Mouse (Mus musculus) cerebellum, adult 8-10 months (tissue): ENCODE results near the gene Prdx2.
A peak's percentile ranks its signal among the peaks of the same experiment; 100 is the strongest.

Experiments used
- DNase-seq: peaks from one replicate; pipeline ENCODE4 v3.0.0; 2022

The Prdx2 gene

GRCm38 (mm10) chr8:84979599-84980421 is 10.4 kb downstream of the Prdx2 start:
- peak; percentile 85 for DNase-seq

DNA sequence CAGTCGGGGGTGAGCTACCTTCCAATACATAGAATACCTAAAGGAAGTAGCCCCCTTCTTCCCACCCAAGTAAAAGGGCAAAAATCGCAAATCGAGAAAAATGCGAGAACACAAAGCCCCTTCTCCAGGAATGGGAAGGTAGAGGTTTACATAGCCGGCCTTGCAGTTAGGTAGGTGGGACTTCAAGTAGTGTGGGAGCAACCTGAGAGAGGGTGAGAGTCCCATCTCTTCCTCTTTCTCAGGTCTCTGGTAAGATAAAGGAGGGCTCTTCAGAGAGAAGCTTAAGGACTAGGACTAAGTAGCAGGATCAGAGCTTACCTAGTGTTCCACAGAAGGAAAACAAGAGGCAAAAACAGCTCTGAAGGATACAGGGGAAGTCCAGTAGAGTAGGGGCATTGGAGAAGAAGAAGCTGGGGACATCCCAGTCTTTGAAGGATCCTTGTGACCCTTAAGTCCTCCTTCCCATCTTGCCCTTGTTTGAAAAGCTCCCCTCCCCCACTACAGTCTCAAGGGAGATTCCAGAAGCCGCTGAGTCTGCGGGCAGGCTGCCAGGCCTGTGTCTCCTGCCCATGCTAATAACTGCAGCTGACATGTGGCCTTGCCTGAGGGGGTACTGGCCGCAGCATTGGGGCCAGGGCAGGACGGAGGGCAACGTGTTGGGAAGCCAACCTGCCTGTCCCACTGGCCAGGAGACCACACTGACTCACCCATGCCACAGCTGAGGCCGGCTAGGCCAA is 11.4 kb downstream of the Prdx2 start:
- DNase-seq = no peak

DNA sequence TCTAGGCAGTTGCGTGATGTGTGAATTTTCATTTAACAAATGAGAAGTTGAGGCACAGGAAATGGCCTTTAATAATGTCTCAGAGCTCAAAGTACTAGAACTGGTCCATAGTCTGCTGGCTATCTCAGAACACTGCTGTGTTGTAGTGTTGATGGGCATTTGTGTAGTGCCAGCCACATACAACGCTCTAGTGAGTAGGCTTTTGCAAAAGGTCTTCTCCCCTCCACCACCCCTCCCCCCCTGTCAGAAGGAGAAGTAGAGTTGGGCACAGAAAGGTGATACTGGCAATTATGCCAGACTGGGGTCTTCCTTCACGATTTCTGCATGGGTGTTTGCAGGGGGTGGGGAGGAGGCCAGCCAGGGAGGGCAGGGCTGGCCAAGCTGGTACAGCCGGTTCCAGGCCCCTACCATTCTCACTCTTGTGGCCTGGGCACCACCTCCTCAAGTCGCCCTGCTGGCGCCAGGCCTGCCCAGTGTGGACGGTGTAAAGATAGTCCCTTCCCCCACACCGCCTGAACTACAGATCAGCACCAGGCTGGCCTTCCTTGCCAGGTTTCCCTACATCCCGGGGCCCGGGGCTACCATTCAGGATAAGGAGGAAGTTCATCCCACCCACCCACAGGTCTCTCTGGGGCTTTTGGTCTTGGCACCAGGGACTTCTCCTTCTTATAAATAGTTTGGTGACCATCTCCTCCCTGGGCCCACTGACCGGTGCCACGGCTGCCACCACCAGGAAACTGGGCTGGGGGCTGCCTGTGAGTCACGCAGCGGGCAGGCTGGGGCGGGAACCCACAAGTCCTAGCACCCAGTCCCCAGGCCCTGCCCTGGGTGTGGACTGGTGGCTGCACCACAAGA is 12.5 kb downstream of the Prdx2 start:
- DNase-seq = no peak

DNA sequence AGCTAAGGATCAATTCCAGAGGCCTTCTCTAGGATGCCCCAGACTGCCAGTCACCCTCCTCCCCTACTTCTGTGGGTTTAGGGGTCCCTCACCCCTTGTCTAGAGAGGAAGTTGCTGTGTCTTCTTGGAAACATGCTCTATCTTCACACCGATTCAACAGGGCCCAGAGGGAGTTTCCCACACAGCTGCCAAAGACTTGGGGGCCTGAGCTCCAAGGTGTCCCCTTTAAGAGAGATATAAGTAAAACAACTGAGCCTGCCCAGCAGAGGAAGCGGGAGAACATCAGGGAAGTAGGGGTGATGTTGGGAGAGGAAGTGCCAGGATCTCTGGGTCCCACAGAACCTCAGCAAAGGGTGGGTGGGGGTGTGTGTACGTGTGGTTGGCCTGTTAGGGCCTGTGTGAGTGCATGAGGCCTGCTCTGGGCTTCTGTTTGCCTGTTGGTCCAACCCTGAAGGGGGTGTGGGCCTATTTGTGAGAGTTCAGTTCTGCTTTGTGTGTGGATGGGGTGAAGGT is 13.2 kb downstream of the Prdx2 start:
- DNase-seq = no peak

- no peak for DNase-seq
Measured at GRCm38 (mm10) chr8:84984294-84985048, 15.1 kb downstream of the Prdx2 start.

GRCm38 (mm10) chr8:84985049-84985683 is 15.8 kb downstream of the Prdx2 start:
- no peak for DNase-seq

- DNase-seq = peak; percentile 90
Measured at GRCm38 (mm10) chr8:84985684-84986378, 16.4 kb downstream of the Prdx2 start.

GRCm38 (mm10) chr8:84986379-84986945 is 17.1 kb downstream of the Prdx2 start:
- no peak for DNase-seq

DNA sequence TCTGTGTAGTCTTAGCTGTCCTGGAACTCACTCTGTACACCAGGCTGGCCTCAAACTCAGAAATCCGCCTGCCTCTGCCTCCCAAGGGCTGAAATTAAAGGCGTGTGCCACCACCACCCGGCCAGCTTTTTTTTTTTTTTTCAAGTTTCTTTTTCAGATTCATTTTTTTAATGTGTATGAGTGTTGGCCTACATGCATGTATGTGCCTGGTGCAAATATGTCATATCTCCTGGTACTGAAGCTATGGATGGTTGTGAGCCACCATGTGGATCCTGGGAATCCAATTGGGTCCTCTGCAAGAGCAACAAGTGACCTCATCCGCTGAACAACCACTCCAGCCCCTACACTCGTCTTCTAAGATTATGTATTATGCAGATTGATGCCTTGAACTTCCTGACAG is 18.0 kb downstream of the Prdx2 start:
- DNase-seq = no peak

- DNase-seq = no peak
Measured at GRCm38 (mm10) chr8:84987903-84988302, 18.5 kb downstream of the Prdx2 start.

GRCm38 (mm10) chr8:84989311-84989731 is 19.9 kb downstream of the Prdx2 start:
- peak; percentile 48 for DNase-seq

- DNase-seq = peak; percentile 91
Measured at GRCm38 (mm10) chr8:84989810-84990209, 20.4 kb downstream of the Prdx2 start.

- DNase-seq = peak; percentile 96
Measured at GRCm38 (mm10) chr8:84990349-84990748, 21.0 kb downstream of the Prdx2 start, which contains the start of gene Hook2. TSS of gene Hook2 (plus strand) at chr8:84990603.

- DNase-seq = no peak
Measured at GRCm38 (mm10) chr8:84990836-84991235, 21.4 kb downstream of the Prdx2 start.

GRCm38 (mm10) chr8:84994375-84994774 is 25.0 kb downstream of the Prdx2 start:
- DNase-seq = no peak

DNA sequence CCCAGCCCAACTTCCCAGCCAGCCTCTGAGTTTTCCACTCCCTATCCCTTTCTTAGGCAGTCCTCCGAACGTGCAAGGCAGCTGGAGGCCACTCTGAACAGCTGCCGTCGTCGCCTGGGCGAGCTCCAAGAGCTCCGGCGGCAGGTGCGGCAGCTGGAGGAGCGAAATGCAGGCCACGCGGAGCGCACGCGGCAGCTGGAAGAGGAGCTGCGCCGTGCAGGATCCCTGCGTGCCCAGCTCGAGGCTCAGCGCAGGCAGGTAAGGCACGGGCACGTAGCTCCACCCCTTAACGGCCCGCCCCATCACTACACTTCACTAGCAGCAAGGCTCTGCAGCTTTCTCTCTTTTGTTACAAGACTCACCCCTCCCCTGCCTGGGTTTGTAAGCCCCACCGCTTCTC is 26.3 kb downstream of the Prdx2 start:
- DNase-seq = no peak

DNA sequence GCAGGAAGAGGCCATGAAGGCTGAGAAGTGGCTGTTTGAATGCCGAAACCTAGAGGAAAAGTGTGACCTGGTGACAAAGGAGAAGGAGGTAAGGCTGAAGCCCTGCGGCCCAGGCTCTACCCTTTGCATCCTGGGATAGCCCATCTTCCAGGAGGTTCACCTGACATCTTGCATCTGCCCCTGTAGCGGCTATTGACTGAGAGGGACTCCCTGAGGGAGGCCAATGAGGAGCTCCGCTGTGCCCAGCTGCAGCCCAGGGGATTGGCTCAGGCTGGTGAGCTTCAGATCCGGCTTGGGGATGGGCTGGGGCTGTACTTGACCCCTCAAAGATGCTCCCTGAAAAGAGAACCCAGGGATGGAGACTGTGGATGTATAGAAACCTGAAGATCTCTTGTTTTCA is 27.6 kb downstream of the Prdx2 start:
- DNase-seq = no peak

DNA sequence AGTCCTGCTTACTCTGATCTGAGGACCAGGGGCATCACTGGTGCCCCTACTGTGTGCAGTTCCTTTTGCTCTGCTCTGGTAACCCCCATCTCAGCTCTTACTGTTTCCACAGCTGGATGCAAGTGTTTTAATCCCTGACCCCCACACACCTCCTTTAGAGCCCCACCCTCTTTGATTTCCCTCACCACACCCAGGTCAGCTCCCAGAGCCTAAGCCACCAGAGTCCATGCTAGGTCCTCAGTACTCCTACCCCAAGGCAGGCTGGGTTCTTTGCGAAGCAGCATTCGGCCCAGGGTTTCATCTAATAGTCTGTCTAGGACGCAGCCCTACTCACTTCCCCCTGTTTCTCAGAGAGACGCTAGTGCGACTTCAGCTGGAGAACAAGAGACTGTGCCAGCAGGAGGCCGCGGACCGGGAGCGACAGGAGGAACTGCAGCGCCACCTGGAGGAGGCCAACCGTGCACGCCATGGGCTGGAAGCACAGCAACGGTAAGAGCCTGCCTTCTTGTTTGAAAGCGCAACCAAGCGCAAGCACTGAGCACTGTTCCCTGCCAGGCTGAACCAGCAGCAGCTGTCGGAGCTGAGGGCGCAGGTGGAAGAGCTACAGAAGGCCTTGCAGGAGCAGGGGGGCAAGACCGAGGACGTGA is 28.4 kb downstream of the Prdx2 start:
- DNase-seq = peak; percentile 94

DNA sequence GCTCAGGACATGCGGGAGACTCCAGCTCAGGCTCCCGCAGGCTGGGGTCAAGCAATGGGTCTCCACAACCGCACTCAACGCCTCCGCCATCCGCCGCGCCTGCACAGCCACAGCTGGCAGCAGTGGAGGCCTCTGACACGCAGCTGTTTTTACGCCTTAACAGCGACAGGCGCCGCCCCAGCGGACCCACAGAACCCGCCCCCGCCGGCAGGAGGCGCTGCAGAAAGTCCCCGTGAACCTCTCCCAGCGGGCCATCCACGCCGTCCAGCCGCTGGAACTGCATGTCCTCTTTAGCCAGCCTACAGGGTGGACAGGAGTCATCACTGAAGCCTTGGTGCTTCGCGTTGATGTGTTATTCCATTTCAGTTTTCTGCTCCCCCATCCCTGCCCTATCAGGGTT is 38.3 kb downstream of the Prdx2 start:
- DNase-seq = no peak

DNA sequence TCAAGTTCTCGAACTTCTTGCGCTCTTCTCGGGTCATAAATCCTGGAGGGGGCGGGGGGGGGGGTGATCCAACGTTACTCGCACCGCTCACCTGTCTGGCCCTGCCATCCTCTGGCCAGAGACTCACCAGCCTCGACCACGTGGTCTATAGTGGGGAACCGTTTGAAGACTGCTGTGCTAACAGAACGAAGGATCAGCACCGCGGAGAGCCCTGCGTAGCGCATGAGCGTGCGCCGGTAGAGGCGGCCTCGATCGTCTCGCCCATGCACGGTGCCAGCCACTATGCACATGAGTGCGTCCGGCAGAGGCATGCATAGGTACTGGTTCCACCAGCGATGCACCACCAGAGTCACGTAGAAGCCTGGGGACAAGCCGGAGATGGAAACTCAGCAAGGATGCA is 41.9 kb downstream of the Prdx2 start:
- DNase-seq = no peak
